Mouse (Mus musculus) G1E (cell line): ENCODE data around the gene Supt3.

Source experiments
- CTCF ChIP-seq: IDR thresholded peaks from 2 replicates; pipeline ENCODE4 v1.5.1; 2012; ENCODE audit warnings: low read depth, low read length, inconsistent platforms, mixed read lengths
- GATA1 ChIP-seq: IDR thresholded peaks from 2 replicates; pipeline ENCODE4 v1.6.1; 2012; ENCODE audit warnings: borderline replicate concordance, low read length, inconsistent platforms, mixed read lengths
- GATA2 ChIP-seq: IDR thresholded peaks from 2 replicates; pipeline ENCODE4 v1.6.1; 2012; ENCODE audit warnings: low read depth, low read length, inconsistent platforms, borderline replicate concordance
- TAL1 ChIP-seq: conservative IDR thresholded peaks from 2 replicates; pipeline ENCODE4 v1.6.1; 2012; ENCODE audit warnings: low read depth, low read length, inconsistent platforms, mixed read lengths

GRCm38 (mm10) chr17:45073779-45074178, 296.8 kb downstream of the Supt3 start:
- TF ChIP-seq CTCF (no peak), GATA1 (no peak), TAL1 (no peak), GATA2 (no peak)
